Mouse (Mus musculus): ENCODE measurements at regions not wholly inside any gene's neighbourhood (a gene's known extent, or its start where the extent isn't known, plus 50 kb on each side); places are given as distances from the start of the nearest gene placed in this dataset.

- TF ChIP-seq CTCF (IDR thresholded peaks at IDR 0.05) (no peak), EP300 (IDR thresholded peaks at IDR 0.05) (no peak)
Measured at GRCm38 (mm10) chr5:125951641-125952040, 420.1 kb downstream of the Tmem132b start.
